Mouse (Mus musculus): ENCODE measurements around the gene Hoxc11.

Hoxc11 gene

DNA sequence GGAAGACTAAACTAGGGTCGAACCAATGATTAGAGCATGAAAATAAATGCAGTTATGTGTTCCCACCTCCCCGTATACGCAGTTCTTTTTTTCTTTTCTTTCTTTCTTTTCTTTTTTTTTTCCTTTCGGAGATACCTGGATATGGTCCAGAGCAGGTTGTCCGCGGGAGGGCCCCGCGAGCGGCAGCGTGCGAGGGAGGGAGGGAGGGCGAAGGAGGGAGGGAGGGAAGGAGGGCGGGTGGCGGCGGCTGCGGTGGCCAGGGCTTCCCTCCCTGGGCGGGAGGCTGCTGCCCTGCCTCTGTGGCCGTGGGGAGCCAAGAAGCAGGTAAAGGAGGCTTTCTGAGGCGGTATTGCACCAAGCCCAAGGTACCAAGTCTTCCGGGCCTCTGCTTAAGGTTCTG is 21.9 kb downstream of the Hoxc11 start, which contains the start of gene Hoxc9:
TSS of gene Hoxc9 (plus strand) at position 269 of the 400 bp plus-strand sequence.
- in situ Hi-C loops (cut with MboI; ENCODE audit: low pct_unique_long_range_greater_than_20kb in 1 of 2, low sequenced_read_pairs in 2 of 2, unreplicated experiment in 1 of 2) = no loop called here

DNA sequence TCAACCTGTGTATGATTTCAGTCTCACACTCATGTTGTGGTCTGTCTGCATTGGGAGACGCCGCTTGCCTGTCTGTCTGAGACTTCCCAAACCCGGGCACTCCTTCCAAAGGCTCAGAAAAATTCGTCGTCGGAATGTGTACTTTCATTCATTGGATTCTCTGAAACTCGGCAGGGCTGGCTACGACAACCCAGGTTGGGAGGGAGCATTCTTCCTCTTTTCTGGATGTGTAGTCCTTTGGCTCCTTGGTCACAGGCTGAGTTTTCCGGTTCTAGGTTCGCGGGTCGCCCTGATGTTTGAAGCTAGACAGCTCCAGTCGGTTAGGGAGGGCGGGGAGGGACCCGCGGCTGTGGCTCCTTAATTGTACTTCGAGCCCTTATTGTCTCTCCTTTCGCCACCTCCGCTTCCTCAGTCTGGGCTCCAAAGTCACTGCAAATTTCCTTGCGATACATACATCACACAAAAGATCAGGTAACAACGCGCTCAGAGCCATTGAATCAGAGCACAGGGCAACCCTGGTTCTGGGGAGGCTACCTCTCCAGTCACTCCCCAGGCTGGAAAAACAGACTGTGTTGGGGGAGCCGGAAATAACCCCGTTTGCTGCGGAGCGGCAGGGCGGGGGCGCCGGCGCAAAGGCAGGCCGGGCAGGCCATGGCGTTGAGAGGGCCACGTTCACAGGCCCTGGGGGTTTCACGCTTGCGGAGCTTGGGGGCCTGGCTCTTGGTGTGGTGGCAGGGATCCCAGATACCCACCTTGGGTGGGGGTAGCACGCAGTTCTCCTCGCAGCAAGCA is 22.6 kb downstream of the Hoxc11 start:
- in situ Hi-C loops (cut with MboI; ENCODE audit: low pct_unique_long_range_greater_than_20kb in 1 of 2, low sequenced_read_pairs in 2 of 2, unreplicated experiment in 1 of 2) = no loop called here

DNA sequence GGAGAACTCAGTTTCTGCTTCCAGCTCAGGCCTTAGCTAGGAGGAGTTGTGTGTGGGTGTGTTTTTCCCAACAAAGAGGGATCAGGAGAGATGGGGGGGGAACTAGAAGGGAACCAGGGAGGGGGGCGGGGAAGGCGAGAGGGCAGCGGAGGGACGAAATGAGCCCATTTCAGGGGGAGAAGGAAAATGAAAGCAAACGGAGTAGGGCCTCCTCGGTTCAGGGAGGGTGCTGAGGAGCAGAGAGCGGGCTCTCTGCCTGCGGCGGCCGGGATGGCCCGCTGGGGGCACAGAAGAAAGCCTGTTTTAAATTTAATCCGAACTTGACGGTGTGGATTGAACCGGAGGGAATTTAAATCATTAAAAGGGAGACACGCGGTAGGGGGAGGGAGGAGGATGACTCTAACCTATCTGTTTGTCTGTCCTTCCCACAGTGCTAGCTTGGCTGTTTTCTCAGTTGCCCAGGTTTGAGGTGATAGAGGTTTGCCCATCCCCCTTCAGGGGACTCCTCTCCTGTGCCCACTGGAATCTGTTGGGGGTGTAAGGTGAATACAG is 23.3 kb downstream of the Hoxc11 start:
- in situ Hi-C loops (cut with MboI; ENCODE audit: low pct_unique_long_range_greater_than_20kb in 1 of 2, low sequenced_read_pairs in 2 of 2, unreplicated experiment in 1 of 2) = no loop called here

DNA sequence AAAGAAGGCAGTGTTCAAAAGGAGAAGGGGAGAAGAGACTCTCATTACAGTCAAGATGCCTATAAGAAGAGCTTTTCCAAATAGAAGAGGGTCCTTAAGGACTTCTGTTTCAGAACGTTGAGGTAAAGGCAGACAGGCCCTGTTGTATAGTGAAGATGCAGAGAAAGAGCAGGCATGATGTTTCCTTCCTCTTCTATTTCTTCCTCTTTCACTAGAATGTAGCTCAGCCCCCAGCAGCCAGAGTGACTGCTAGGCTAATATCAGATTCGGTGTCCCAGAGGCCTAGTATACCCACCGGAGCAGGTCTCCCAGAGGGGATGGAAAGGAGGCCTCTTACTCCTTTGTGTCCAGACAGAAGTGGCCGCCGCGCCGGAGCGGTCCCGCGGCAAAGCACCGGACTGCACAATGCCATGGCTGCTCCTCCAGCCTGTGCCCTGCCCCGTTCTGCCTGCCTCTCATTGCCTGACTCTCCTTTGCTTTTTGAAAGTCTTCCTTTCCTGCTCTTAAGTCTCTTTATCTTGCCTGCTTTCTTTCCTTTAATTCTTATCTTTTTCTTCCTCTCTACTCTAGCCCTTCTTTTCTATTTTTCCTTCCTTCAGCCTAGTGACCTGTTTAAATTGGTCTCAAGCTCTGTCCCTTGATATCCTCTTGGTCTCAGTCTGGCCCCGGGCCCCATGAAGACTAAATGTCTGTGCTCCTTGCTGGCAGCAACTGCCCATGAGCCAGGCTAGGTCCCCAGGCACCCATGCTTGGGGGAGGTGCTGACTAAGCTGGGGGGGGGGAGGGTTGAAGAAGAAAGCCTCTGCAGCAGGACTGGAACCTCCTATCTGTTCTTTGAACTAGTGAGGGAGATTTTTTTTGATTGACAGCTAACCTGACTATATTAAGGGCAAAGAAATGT is 24.6 kb downstream of the Hoxc11 start:
- in situ Hi-C loops (cut with MboI; ENCODE audit: low pct_unique_long_range_greater_than_20kb in 1 of 2, low sequenced_read_pairs in 2 of 2, unreplicated experiment in 1 of 2) = no loop called here

DNA sequence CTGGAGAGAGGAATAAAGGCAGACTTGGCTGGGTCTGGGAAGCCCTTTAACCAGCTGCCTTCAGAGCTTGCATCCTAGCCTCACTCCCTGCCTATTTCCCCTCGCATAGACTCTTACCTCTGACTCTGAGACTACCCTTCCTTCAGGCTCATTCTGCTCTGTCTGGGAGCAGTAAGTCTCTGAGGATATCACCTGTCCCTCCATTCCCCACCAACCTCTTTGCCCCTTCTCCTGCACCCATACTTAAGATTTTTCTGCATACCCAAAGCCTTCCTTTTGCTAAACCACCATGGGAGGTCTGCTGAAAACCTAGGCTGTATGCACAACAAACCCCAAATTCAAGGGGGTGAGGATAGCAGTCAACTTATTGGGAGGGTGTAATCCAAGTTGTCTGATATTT is 25.7 kb downstream of the Hoxc11 start:
- in situ Hi-C loops (cut with MboI; ENCODE audit: low pct_unique_long_range_greater_than_20kb in 1 of 2, low sequenced_read_pairs in 2 of 2, unreplicated experiment in 1 of 2) = no loop called here

DNA sequence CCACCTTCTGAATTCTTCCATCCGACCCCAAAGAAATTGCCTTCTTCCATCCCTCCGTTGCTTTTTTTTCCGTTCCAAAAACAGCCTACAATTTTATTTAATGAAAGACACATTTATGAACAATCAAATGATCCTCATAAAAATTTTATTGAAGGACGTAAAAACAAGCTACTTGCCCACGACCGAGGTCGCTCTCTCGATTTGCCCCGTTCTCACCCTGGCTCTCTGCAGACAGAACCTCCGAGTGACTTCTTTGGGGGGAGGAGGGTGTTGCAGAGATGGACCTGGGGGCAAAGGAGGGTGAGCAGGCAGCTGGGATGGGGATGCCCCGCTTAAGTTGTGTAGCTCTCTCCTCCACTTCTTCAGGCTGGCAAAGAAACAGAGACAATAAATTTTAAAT is 26.1 kb downstream of the Hoxc11 start:
- in situ Hi-C loops (cut with MboI; ENCODE audit: low pct_unique_long_range_greater_than_20kb in 1 of 2, low sequenced_read_pairs in 2 of 2, unreplicated experiment in 1 of 2) = no loop called here

DNA sequence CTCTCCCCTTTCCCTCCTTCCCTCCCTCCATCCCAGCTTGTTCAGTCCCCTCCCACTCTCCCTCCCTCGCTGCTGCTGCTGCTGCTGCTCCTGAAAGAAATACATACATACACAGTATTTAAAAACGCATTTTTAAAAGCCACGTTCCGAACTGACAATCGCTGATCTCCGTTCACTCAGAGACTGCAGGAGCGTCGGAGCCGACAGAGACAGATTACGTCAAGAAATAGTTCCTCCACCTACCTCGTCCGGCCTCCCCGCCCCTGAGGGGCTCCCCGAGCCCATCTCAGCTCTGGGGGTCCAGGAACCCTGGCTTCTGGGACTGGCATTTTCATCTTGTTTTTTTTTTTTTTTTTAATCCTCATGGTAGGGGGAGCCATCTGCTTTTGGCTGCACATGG is 26.7 kb downstream of the Hoxc11 start:
- in situ Hi-C loops (cut with MboI; ENCODE audit: low pct_unique_long_range_greater_than_20kb in 1 of 2, low sequenced_read_pairs in 2 of 2, unreplicated experiment in 1 of 2) = no loop called here

DNA sequence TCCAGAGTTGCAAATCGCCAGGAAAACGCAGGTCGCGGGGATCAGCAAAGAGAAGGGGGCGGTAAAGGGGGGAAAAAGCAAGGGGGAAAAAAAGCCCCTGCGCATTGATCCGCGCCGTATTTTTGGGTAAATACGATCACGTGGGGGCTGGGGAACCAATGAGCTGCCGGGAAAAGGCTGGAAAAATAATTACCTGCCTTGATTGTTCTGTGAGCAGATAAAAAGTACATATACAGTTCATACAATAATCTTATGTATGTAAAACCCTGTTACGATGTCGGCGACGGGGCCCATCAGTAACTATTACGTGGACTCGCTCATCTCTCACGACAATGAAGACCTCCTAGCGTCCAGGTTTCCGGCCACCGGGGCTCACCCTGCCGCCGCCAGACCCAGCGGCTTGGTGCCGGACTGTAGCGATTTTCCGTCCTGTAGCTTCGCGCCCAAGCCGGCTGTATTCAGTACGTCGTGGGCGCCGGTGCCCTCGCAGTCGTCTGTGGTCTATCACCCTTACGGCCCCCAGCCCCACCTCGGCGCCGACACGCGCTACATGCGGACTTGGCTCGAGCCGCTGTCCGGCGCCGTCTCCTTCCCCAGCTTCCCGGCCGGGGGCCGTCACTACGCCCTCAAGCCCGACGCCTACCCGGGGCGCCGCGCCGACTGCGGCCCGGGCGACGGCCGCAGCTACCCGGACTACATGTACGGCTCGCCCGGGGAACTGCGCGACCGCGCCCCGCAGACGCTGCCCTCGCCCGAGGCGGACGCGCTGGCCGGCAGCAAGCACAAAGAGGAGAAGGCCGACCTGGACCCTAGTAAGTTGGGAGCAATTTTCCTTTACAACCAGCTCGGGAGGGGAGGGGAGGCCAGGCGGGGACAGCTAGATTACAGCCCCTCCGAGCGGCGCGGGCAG is 27.4 kb downstream of the Hoxc11 start:
- in situ Hi-C loops (cut with MboI; ENCODE audit: low pct_unique_long_range_greater_than_20kb in 1 of 2, low sequenced_read_pairs in 2 of 2, unreplicated experiment in 1 of 2) = no loop called here

DNA sequence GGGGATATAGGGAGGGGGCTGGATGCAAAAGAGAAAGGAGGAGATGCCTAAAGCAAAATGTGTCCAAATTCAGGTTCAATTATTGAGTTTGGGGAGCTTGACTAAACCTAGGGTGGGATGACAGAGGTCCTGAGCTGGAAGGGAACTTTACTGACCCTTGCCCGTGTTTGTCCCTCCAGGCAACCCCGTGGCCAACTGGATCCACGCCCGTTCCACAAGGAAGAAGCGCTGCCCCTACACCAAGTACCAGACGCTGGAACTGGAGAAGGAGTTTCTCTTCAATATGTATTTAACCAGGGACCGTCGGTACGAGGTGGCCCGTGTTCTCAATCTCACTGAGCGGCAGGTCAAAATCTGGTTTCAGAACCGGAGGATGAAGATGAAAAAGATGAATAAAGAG is 29.5 kb downstream of the Hoxc11 start:
- in situ Hi-C loops (cut with MboI; ENCODE audit: low pct_unique_long_range_greater_than_20kb in 1 of 2, low sequenced_read_pairs in 2 of 2, unreplicated experiment in 1 of 2) = no loop called here

DNA sequence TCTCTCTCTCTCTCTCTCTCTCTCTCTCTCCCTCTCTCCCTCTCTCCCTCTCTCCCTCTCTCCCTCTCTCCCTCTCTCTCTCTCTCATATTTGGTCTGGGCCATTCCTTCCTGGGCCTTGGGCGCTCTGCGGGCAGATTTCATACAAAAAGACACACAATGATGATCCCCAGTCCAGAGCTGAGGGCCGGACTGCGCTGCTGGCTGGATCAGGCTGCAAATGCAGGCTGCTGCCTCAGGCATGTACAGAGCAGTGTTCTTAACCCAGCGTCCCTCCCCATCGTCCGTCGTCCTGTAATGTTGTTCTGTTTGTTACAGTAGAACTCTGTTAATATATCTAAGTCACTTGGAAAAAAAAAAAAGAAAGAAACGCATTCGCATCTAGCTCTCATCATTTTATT is 30.3 kb downstream of the Hoxc11 start:
- in situ Hi-C loops (cut with MboI; ENCODE audit: low pct_unique_long_range_greater_than_20kb in 1 of 2, low sequenced_read_pairs in 2 of 2, unreplicated experiment in 1 of 2) = no loop called here

DNA sequence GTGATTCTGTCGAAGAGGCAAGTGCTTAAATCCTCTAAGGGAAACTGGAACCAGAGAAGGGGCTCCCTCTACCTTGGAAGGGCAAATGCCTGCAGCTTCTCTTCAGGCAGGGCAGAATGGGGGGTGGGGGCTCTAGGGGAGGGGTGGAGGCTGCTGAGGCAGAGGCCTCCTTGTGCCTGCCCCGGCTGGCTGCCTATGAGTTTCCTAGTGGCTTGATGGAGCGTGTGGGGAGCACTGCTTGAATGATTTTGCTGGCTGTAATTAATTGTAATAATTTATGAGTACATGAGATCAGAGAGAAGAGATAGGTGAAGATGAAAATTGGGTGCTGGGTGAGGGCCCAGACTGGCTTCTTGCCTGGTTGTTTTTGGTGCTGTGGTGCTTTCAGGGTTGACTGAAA is 30.7 kb downstream of the Hoxc11 start:
- in situ Hi-C loops (cut with MboI; ENCODE audit: low pct_unique_long_range_greater_than_20kb in 1 of 2, low sequenced_read_pairs in 2 of 2, unreplicated experiment in 1 of 2) = loop anchor here (5.0 kb wide), 2 partner anchors 187 to 327 kb away; partner anchors contain the start of gene Gpr84 (in 1 of the 2)

DNA sequence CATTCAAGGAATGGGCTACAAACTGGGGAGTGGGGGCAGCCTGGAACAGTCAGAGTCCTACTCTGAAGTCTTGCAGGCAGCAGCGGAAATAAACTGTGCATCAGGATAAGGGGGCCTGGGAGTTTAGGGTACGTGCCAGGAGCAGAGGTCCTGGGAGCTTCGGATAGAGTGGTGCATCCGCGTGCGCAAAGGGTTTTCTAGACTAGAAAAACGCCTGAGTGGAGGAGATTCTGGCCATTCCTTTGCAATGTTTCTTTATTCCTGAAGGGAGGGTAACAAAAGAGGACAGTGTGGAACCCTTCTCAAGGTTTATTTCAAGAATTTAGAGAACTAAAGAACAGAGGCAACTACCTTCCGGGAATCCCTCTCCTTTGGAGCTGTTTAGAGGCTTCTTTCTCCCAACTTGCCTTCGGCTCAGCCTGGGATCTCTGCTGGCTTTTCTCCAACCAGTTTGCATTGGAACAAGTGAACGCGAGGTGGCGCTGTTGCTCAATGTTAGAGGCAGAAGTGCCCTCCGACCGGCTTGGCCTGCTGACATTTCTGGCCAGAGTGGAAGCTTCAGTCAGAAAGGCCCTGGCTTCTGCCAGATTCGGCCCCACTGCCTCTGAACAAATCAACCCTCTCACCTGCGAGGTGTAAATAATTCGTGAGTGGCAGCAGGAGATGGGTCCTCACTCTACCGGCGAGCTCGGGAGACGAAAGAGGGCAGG is 33.1 kb downstream of the Hoxc11 start:
- in situ Hi-C loops (cut with MboI; ENCODE audit: low pct_unique_long_range_greater_than_20kb in 1 of 2, low sequenced_read_pairs in 2 of 2, unreplicated experiment in 1 of 2) = loop anchor here (5.0 kb wide), 2 partner anchors 185 to 325 kb away; partner anchors contain the start of gene Gpr84 (in 1 of the 2)

DNA sequence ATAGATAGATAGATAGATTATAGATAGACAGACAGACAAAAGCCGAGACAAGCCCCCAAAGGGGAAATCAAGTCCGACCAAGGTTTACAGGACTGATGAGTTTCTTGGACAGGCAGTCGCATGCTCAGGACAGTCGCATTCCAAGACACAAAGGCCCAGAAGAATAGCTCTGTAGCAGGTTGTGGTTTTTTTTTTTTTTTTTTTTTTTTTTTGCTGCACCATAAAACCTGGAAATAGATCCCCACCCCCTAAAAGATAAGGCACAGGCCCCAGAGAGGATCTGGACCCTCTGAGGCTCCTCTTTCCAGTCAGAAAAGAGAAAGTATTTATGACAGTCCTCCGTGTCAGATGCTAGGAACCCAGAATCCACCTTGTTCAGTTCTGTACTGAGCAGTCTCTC is 33.9 kb downstream of the Hoxc11 start:
- in situ Hi-C loops (cut with MboI; ENCODE audit: low pct_unique_long_range_greater_than_20kb in 1 of 2, low sequenced_read_pairs in 2 of 2, unreplicated experiment in 1 of 2) = loop anchor here (5.0 kb wide), 2 partner anchors 184 to 324 kb away; partner anchors contain the start of gene Gpr84 (in 1 of the 2)

DNA sequence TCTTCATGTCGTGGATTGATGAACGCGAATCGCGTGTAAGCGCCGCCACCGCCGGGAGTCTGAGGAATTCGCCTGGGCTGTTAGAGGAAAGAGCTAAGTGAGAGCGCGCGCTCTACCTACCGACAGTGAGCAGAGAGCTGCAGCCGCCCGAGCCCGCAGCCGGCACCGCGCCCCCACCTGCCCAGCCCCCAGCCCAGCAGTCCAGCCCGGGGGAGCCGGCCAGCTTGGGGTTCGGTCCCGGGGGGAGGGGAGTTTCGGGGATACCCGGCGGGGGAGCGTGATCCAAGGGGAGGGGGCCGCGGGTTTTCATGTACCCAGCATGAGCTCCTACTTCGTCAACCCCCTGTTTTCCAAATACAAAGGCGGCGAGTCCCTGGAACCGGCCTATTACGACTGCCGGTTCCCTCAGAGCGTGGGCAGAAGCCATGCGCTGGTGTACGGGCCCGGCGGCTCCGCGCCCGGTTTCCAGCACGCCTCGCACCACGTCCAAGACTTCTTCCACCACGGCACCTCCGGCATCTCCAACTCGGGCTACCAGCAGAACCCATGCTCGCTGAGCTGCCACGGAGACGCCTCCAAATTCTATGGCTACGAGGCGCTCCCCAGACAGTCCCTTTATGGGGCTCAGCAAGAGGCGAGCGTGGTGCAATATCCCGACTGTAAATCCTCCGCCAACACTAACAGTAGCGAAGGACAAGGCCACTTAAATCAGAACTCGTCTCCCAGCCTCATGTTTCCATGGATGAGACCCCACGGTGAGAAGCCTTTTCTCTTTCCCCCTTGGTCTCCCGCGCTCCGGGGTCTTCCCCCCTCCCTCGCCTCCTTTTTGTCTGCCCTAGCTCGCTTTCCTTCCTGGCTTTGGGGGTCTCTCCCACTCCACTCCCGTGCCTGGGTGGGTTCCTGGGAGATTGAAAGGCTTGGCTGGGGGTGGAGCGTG is 36.5 kb downstream of the Hoxc11 start, which contains the start of gene Hoxc8:
TSS of gene Hoxc8 (plus strand) at position 147 of the 937 bp plus-strand sequence.
- in situ Hi-C loops (cut with MboI; ENCODE audit: low pct_unique_long_range_greater_than_20kb in 1 of 2, low sequenced_read_pairs in 2 of 2, unreplicated experiment in 1 of 2) = no loop called here

DNA sequence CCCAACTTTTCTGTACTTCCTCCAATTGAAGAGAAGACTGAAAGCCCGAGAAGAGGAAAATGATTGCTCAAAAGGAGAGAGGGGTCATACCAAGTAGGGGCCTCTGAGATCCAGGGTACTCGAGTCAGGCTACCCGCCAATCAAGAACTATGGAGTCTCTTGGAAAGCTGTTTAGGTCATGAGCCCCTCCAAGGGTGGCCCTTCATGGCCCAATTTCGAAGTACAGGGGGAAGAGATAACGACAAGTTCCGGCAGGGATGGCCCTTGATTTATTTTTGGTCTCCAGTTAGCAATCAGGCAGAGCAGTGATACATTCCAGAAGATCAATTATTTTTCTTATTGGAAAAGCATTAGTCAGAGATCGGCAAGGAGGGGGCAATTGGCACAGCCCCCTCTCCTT is 37.6 kb downstream of the Hoxc11 start:
- in situ Hi-C loops (cut with MboI; ENCODE audit: low pct_unique_long_range_greater_than_20kb in 1 of 2, low sequenced_read_pairs in 2 of 2, unreplicated experiment in 1 of 2) = no loop called here

DNA sequence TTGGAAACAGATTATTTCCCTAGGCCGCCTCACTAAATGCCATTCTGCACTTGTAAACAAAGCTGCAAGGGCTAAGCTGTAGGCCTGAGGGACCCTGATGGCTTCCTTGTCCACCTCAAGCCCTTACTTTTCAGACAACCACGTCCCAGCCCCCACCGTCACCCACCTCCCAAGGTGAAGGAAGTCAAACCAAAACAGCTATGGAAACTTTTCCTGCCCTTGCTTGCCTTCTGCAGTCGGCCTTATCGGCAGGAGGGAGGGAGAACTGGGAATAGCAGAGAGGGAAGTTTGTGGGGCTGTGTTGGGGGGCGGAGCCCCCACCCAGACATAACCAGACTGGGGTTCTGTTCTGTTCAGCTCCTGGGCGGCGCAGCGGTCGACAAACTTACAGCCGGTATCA is 38.0 kb downstream of the Hoxc11 start:
- in situ Hi-C loops (cut with MboI; ENCODE audit: low pct_unique_long_range_greater_than_20kb in 1 of 2, low sequenced_read_pairs in 2 of 2, unreplicated experiment in 1 of 2) = no loop called here

Measured in mouse embryonic stem cell (cell line).